Comparison of ENCODE assay signal across 10 mouse cellular contexts in genomic region chr9:56259790-56260494, GRCm38 (mm10).
DNase-seq lines count a peak whose midpoint lies in the region; ATAC-seq and TF ChIP-seq lines count a peak whose summit lies in the region.
"Had no signal": no experiment of that assay in that cellular context is flagged by ENCODE, and none has a peak within 500 bp of the region (broad histone marks: within the 10 kb centered on the region; RNA-seq: fewer than 3 reads in every experiment).

No protein-coding gene starts in this region.

- no peaks in the 10 kb centered on the region for H3K27me3 ChIP-seq in forebrain, postnatal 0 days (ENCODE audit: insufficient read depth, low read length)
- no peaks in the 10 kb centered on the region for H3K27me3 ChIP-seq in forebrain, embryonic 10.5 days (ENCODE audit: poor library complexity, severe bottlenecking)
- H3K27me3 ChIP-seq in thymus, adult 2 months (ENCODE audit: control insufficient read depth, insufficient read depth, low read length) = no peaks in the 10 kb centered on the region
- no peaks in the 10 kb centered on the region for H3K27me3 ChIP-seq in hindbrain, embryonic 11.5 days (ENCODE audit: control insufficient read depth, insufficient read depth, low read length)
- H3K27me3 ChIP-seq: embryonic facial prominence, embryonic 13.5 days had no signal

- DNase-seq in forebrain, postnatal 0 days = peak; percentile 59
- DNase-seq in forebrain, embryonic 10.5 days (ENCODE audit: extremely low spot score, low spot score) = no peak
- DNase-seq in testis, postnatal 10 days (ENCODE audit: low spot score) = peak; percentile 47
- no peak for DNase-seq in testis, postnatal 14 days (ENCODE audit: low spot score)
- peak; percentile 80 to 82 for DNase-seq in heart, postnatal 10 days
- DNase-seq in thymus, adult 2 months = no peak
- DNase-seq in hindbrain, embryonic 11.5 days (ENCODE audit: low spot score) = no peak
- DNase-seq in left cerebral cortex, postnatal 14 days (ENCODE audit: low spot score in 2 of 2) = no peak

- H3K4me3 ChIP-seq in forebrain, postnatal 0 days (ENCODE audit: low read depth, low read length) = no peak overlapping the region
- no peak overlapping the region for H3K4me3 ChIP-seq in forebrain, embryonic 10.5 days
- H3K4me3 ChIP-seq in thymus, adult 2 months (ENCODE audit: control insufficient read depth, insufficient read depth, low read length) = no peak overlapping the region
- H3K4me3 ChIP-seq in hindbrain, embryonic 11.5 days (ENCODE audit: low read depth, low read length) = no peak overlapping the region
- H3K4me3 ChIP-seq: embryonic facial prominence, embryonic 13.5 days had no signal

- TF ChIP-seq CTCF in forebrain, postnatal 0 days (IDR thresholded peaks at IDR 0.05; ENCODE audit: low read depth) = no peak
- TF ChIP-seq CTCF in thymus, adult 2 months (IDR thresholded peaks at IDR 0.05; ENCODE audit: borderline replicate concordance, control insufficient read depth, extremely low read depth, insufficient read depth, low read length, poor library complexity) = no peak

- no peak overlapping the region for H3K4me2 ChIP-seq in forebrain, postnatal 0 days (ENCODE audit: low read depth)
- H3K4me2 ChIP-seq in hindbrain, embryonic 11.5 days (replicated peaks; ENCODE audit: low read depth, low read length) = no peak overlapping the region
- H3K4me2 ChIP-seq: embryonic facial prominence, embryonic 13.5 days had no signal

- H3K27ac ChIP-seq in forebrain, postnatal 0 days (ENCODE audit: low read depth, low read length) = peak overlapping the region; percentile 17; the same call in 1 of the 2 replicates
- no peak overlapping the region for H3K27ac ChIP-seq in forebrain, embryonic 10.5 days
- H3K27ac ChIP-seq in thymus, adult 2 months (ENCODE audit: control insufficient read depth, insufficient read depth, low read length) = no peak overlapping the region
- H3K27ac ChIP-seq in hindbrain, embryonic 11.5 days (ENCODE audit: low read depth, low read length) = no peak overlapping the region
- H3K27ac ChIP-seq: embryonic facial prominence, embryonic 13.5 days; hindbrain, postnatal 0 days had no signal

- ATAC-seq in forebrain, postnatal 0 days = peak; percentile 50; the same call in 1 of the 2 replicates
- ATAC-seq in hindbrain, embryonic 11.5 days (ENCODE audit: low FRiP score) = no peak
- ATAC-seq: hindbrain, postnatal 0 days had no signal

- no peaks in the 10 kb centered on the region for H3K4me1 ChIP-seq in forebrain, postnatal 0 days (ENCODE audit: insufficient read depth)
- no peaks in the 10 kb centered on the region for H3K4me1 ChIP-seq in forebrain, embryonic 10.5 days
- peaks cover 20% of the 10 kb centered on the region for H3K4me1 ChIP-seq in thymus, adult 2 months (replicated peaks; ENCODE audit: control insufficient read depth, insufficient read depth, low read length)
- no peaks in the 10 kb centered on the region for H3K4me1 ChIP-seq in hindbrain, embryonic 11.5 days (replicated peaks; ENCODE audit: control insufficient read depth, insufficient read depth, low read length)
- H3K4me1 ChIP-seq: embryonic facial prominence, embryonic 13.5 days had no signal

- no peak overlapping the region for H3K9ac ChIP-seq in forebrain, postnatal 0 days
- no peak overlapping the region for H3K9ac ChIP-seq in hindbrain, embryonic 11.5 days (ENCODE audit: low read depth, low read length)
- H3K9ac ChIP-seq: embryonic facial prominence, embryonic 13.5 days had no signal

- H3K36me3 ChIP-seq in forebrain, postnatal 0 days (ENCODE audit: insufficient read depth) = no peaks in the 10 kb centered on the region
- peaks cover 15% of the 10 kb centered on the region for H3K36me3 ChIP-seq in forebrain, embryonic 10.5 days (replicated peaks)
- H3K36me3 ChIP-seq in thymus, adult 2 months (ENCODE audit: control insufficient read depth, insufficient read depth, low read length) = no peaks in the 10 kb centered on the region
- H3K36me3 ChIP-seq in hindbrain, embryonic 11.5 days (ENCODE audit: control insufficient read depth, insufficient read depth, low read length) = no peaks in the 10 kb centered on the region

- intact Hi-C loops in heart, postnatal 10 days (cut with DNase I) = loop anchor here (5.0 to 10.0 kb wide), 2 partner anchors 48 to 375 kb away; no protein-coding TSS in a partner anchor
- intact Hi-C loops in left cerebral cortex, postnatal 14 days (cut with DNase I) = loop anchor here (5.0 kb wide), 3 partner anchors 43 to 372 kb away; no protein-coding TSS in a partner anchor

- TF ChIP-seq POLR2A in thymus, adult 2 months (IDR thresholded peaks at IDR 0.05; ENCODE audit: control insufficient read depth, extremely low read depth, insufficient read depth, low read length, poor library complexity) = no peak

- WGBS in forebrain, postnatal 0 days = 74% methylated on average over 22 of the region's 22 CpGs
- 94% methylated on average over 22 of the region's 22 CpGs for WGBS in forebrain, embryonic 10.5 days
- 95% methylated on average over 22 of the region's 22 CpGs for WGBS in thymus, adult 2 months
- 92% methylated on average over 22 of the region's 22 CpGs for WGBS in hindbrain, embryonic 11.5 days

- peaks cover 6% of the 10 kb centered on the region for H3K9me3 ChIP-seq in forebrain, postnatal 0 days (ENCODE audit: low read length)
- peaks cover 6% of the 10 kb centered on the region for H3K9me3 ChIP-seq in forebrain, embryonic 10.5 days
- H3K9me3 ChIP-seq in hindbrain, embryonic 11.5 days (ENCODE audit: control insufficient read depth, low read length) = peaks cover 5% of the 10 kb centered on the region

Comparison
In these comparisons a context has a peak if more than half of its experiments do, and no peak if none do; other contexts are left out.
1. DNase-seq: peak in forebrain, postnatal 0 days (single experiment), testis, postnatal 10 days (single experiment) and heart, postnatal 10 days (2 of 2); none in forebrain, embryonic 10.5 days (single experiment), testis, postnatal 14 days (single experiment), thymus, adult 2 months (single experiment), hindbrain, embryonic 11.5 days (single experiment) and left cerebral cortex, postnatal 14 days (0 of 2).